Mouse (Mus musculus) c-Kit-negative CD71-positive TER-119-positive erythroid progenitor cells, embryonic 14.5 days (primary cell): Measurements from ENCODE around the gene Tgfb2.

Experiments
- DNase-seq: peaks from one replicate; pipeline ENCODE4 v3.0.0-alpha.2; 2013; ENCODE audit warnings: low read depth, low spot score

The Tgfb2 gene

GRCm38 (mm10) chr1:186656201-186656600 is 49.6 kb downstream of the Tgfb2 start:
- no peak for DNase-seq

- no peak for DNase-seq
Observed at GRCm38 (mm10) chr1:186655096-186655495, 50.7 kb downstream of the Tgfb2 start.

GRCm38 (mm10) chr1:186652208-186652607 is 53.6 kb downstream of the Tgfb2 start:
- DNase-seq = no peak

- DNase-seq = no peak
Observed at GRCm38 (mm10) chr1:186650011-186650410, 55.8 kb downstream of the Tgfb2 start.

GRCm38 (mm10) chr1:186637304-186638213 is 68.2 kb downstream of the Tgfb2 start:
- no peak for DNase-seq

- DNase-seq = no peak
Observed at GRCm38 (mm10) chr1:186635045-186635444, 70.7 kb downstream of the Tgfb2 start.

- DNase-seq = no peak
Observed at GRCm38 (mm10) chr1:186631457-186631856, 74.3 kb downstream of the Tgfb2 start.

- no peak for DNase-seq
Observed at GRCm38 (mm10) chr1:186630971-186631370, 74.8 kb downstream of the Tgfb2 start.

DNA sequence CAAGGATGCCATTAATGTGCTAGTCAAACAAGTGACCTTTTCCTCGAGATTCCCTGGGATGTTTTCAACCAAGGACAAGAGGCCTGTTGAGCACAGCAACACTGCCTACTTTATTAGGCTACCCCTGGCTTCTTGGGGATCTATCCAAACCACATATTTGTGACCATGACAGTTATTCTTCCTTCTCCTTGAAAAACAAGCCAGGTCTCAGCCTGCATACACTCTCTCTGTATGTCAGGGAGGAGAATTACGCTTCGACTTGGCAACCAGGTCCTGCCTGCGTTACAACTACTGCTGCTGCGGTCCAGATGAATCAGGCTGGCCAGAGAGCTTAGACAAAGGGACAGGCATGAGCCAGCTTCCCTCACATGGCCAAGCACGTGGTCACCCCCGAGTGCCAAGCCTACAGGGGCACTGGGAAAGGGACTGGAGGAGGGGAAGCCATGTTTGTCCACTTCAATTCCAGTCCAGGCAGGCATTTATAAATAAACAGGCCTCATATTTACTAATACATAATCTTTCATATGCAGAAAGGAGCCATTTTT is 78.3 kb downstream of the Tgfb2 start:
- no peak for DNase-seq

DNA sequence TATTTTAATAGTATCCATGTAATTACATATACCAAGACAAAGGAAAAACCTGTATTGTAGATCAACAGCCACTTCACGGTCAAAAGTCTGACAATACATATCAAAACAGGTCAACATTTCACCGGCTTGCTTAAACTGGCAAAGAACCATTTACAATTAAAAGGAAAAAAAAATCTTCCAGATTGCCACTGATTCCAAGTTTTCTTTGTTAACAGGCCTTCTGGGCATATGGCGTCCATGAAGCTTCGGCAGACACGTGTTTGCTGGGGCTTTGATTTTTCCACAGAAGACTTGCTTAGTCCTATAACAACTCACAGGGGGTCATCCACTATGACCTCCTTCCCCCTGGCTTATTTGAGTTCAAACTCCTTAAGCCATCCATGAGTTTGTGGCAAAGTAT is 81.3 kb downstream of the Tgfb2 start:
- no peak for DNase-seq

DNA sequence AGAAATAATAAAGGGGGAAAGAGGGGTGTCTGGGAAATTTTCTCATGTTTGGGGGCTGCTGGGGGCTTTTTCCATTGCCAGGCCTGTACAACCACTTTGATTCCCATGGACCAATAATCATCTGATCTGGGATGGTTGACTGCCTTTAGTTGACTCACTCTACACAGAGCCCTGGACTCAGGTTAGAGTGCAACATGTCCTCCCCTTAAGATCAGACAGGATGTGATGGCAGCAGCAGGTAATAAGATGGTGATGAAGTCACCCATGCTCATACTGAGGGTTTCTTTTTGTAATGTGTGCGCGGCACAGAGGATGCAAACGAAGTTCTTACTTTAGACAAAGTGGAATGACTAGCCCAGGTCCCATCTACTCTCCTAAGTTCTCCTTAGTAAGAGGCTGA is 84.0 kb downstream of the Tgfb2 start:
- DNase-seq = no peak

GRCm38 (mm10) chr1:186618285-186618684 is 87.5 kb downstream of the Tgfb2 start:
- no peak for DNase-seq

DNA sequence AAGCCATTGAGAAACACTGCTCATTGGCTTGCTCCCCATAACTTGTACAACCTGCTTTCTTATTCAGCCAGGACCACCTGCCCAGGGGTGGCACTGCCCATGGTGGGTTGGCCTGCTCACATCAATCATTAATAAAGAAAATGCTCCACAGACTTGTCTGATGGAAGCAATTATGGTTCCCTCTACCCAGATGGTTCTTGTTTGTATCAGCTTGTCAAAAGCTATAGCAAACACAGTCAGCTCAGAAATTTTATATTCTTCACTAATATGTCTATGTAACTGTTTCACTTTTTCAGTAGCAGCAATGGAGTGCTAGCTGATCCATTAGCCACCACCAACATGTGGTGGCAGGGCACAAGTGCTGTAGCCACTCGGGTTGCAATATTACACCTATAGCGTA is 94.4 kb downstream of the Tgfb2 start:
- no peak for DNase-seq

GRCm38 (mm10) chr1:186610481-186610880 is 95.3 kb downstream of the Tgfb2 start:
- DNase-seq = no peak

- DNase-seq = no peak
Observed at GRCm38 (mm10) chr1:186609793-186610233, 96.0 kb downstream of the Tgfb2 start.

DNA sequence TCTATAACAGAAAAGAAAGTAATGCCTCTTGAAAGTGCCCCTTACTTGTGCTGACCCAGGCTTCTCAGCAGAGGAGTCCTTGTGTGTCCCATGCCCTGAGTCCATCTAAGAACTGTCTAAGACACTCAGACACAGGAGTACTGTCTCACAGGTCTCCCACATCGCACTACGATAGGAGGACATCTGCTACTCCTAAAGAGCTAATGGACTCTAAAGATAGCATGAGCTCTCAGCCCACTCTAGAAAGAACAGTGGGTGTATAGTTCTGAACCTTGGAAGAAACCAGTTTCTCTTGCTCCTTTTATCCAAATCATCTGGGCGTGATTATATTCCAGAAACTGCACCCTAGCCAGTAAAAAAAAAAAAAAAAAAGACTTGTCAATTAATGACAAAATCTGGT is 97.7 kb downstream of the Tgfb2 start:
- DNase-seq = no peak

DNA sequence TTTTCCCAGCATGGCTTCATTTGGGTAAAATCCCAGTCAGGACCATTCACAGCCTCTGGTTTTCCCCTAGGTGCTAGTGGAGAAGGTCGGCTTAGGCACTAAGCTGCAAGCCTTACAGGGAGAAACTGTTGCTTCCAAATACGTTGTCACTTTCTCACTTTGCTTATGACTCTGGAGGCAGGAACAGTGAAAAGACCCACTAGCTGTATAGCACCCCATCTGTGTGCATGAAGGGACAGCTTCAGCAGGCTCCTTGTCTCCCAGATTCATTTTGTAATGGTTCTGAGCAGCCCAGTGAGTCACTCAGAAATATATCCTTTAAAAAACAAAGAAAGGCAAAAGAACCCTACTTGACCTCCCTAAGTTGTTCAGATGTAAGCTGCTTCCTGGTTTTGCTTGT is 100.2 kb downstream of the Tgfb2 start:
- DNase-seq = no peak

- no peak for DNase-seq
Observed at GRCm38 (mm10) chr1:186604124-186604523, 101.7 kb downstream of the Tgfb2 start.

- DNase-seq = no peak
Observed at GRCm38 (mm10) chr1:186588226-186588625, 117.6 kb downstream of the Tgfb2 start.

DNA sequence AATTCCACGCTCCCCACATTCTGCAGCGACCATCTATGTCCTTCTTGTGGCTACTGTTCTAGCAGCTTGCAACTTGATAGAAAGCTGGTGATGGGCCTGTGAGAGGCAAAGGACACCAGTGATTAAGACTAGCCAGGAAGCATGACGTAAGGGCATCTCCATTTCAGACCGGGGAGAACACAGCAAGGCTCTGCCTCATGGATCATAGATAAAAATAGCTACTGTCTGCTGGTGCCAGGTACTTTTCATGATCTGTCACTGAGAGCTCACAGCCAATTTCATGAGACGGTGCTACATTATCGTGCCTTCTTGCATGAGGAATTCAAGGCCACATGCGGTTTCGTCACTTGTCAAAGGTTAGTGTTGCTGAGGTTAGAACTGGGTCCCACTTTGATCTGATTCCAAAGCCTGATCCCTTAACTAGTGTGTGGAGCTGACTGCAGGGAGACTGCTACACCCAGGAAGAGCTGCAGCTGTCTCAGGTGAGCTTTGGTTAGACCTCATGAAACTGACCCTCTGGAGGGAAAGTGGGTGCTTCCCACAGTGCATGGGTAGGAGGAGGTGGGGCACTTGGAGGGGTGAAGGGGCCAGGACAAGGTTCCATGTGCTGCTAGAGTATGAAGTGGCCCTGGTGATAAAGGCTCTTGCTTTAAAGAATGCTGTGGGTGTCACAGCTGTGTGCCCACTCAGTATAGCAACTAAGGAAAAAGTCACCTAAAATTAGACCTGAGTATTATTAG is 118.6 kb downstream of the Tgfb2 start:
- no peak for DNase-seq

- no peak for DNase-seq
Observed at GRCm38 (mm10) chr1:186585571-186586164, 120.1 kb downstream of the Tgfb2 start.

DNA sequence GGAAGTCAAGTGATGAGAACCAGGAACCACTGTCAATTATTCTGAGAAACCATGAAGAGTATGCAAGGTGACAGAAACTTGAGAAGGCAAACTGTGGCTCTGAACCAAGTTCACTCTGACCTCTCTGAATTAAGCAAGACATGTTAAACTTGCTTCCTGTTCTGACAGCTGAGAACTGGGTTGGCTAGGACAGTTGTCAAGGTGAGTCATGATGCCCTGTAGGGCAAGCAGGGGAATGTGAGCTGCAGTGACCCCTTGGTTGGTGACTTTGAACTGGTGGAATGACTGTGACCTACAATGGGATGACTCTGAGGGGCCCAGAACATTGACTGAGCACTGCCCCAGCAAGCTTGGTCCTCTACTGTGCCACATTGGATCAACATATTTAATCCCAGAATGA is 121.9 kb downstream of the Tgfb2 start:
- no peak for DNase-seq
